Mouse (Mus musculus) lung, postnatal 25 days (tissue): Measurements from ENCODE around the gene Fyn.

ENCODE experiments used
- DNase-seq: peaks from one replicate; pipeline ENCODE4 v3.0.0; 2022; ENCODE audit warnings: low spot score

Fyn gene

DNA sequence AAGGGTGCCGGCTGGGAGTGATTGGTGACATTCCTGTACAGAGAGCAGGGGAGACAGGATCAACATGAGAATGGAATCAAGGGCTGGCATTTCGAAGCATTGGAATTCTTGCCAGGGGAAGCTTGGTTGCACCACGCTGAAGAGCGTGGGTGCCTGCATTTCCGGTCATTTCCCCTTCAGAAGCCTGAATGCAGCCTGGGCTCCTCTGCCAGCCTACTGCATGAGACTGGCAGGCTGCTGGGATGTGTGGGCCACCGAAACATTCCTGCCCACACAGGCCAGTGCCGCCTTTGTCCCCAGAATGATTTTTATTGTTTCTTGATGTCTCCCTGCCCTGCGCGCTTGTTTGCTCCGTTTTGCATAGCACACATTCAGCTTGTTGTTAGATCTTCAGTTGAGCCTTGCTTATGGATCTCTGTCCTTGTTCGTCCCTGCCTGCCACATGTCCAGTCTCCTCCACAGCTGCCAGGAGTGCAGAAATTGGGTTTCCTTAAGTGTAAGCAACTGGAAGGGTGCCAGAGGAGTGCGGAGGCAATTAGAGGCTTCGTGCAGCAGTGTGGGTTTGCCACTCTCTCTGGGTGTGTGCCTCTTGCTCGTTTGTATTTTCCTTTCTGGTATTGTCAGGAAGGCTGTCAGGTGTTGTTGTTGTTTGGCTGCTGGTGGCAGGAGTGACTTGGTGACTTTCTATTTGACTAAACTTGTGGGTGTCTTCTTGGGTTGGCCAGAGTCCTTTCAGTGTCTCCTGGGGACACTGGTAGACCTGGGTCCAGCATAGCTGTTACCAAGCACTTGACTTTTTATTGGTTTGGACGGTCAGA, 103.3 kb downstream of the Fyn start:
- no peak for DNase-seq

DNA sequence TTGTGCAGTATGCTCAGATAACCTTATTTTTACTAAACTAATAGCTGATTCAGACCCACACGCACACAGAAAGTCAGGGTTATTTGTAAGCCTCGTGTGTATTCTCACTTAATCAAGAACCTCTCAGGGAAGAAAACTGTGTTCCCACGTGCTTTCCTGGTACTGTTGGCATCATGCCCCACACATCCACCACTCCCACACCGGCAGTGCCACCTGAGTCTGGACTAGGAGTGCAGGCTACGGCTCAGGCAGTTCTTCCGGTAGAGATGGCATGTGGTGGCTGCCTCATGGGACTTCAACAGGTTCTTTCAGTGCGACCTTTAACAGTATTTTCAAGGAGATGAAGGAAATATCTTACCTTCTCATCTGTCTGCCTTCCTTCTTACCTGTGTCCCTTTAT, 104.3 kb downstream of the Fyn start:
- DNase-seq, result no peak

DNA sequence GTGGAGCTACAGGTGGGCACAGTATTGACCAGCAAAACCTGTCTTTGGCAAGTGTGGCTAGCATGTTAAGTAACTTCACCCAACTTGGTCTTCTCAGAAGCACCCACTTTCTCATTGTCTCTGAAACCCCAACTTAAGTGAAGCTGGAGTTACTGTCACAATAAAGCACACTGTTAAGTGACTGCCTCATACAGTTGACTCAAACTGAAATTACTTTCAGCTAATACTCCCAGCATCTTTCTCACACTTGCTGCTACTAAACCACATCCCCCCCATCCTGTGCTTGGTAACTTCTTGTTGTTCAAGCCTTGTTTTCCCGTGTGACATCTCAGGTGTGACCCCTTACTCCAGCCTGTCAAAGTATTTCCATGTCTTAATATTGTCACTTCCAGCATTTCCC, 110.7 kb downstream of the Fyn start:
- DNase-seq, result no peak

DNA sequence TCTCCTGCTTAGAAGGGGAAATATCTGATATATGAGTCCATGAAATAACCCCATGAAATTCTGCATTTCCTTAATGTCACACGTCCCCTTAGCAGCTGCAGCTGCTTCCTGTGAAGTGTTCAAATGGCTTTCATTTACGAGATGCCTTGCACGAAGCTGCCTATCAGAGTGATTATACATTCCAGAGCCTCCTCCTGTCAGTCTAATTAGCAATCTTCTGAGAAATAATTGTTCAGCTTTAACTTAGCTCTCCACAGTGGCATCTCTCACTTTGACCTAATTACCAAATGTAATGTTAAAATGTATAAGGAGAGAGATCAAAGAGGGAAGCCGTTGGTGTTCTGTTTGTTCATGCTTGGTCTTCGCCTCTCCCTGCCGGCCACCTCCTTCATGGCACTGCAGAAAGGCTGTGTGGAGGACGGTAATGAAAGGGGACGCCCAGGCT, 115.7 kb downstream of the Fyn start:
- DNase-seq, result no peak

DNA sequence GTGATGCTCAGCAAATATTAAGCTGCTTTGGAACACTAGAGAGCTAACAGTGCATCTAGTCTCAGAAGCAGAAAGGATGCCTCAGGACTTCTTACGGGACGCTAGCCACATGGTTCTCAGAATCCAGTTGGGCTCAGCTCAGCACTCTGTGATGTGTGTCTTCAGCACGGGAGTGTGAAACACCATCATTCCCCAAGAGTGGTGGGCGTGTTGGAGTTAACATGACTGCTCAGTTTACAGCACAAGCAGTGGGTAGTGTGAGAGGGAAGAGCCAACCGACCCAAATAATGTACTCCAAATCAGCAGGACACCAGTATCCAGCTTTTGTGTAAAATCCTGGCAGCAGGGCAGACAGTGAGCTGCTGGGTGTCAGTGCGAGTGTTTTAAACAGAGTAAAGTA, 116.2 kb downstream of the Fyn start:
- no peak for DNase-seq

DNA sequence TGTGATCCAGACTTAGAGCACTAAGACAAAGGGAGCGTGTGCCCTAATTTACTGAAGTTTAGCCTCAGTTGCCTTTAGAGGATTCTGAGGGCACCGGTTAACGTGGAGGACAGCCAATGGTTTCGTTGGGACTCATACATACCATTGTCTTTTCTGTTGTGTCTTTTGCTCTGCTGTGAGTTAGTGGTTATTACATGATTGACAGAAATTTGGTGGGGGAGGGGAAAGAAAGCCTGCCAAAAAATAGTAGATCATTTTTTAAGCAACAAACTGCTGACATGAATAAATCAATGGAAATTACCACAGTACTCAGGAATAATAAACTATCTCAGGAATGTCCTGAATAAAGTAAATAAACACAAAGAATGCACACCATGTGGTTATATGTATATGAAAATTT, 117.3 kb downstream of the Fyn start:
- no peak for DNase-seq

DNA sequence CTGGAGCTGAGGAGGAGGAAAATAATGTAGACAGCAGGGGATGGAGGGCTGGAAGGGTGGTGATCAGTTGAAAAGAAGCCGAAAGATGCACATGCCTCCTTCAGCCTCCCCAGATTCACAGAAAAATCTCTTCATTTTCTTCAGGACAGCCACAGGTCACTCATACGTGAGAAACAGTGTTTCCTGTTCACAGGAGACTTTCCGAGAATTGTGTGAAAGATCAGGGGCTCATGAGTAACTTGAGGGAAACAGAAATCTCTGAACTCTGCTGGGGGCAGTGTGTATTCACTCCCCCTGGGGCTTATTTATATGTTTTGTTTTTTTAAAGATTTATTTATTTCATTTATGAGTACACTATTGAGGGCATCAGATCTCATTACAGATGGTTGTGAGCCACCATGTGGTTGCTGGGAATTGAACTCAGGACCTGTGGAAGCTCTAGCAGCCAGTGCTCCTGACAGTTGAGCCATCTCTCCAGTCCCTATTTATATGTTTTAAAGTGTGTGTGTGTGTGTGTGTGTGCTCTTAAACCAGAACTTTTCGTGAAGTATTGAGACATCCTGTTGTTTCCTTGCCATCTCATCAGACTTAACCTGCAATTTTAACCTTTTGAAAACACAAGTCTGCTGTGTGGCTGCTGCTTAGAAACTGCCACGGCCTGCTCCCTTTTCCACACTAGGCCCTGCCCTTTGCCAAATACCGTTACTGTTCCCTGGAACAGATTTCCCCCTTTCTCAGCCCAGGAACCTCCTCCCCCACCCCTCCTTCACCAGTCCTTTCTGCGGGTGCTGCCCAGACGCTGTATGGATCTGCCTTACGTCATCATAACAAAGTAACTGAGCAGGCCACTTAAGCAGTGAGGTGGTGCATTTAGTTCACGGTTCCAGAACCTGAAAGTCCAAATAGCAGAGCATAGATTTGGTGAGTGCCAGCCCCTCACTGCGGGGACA, 118.1 kb downstream of the Fyn start:
- no peak for DNase-seq

DNA sequence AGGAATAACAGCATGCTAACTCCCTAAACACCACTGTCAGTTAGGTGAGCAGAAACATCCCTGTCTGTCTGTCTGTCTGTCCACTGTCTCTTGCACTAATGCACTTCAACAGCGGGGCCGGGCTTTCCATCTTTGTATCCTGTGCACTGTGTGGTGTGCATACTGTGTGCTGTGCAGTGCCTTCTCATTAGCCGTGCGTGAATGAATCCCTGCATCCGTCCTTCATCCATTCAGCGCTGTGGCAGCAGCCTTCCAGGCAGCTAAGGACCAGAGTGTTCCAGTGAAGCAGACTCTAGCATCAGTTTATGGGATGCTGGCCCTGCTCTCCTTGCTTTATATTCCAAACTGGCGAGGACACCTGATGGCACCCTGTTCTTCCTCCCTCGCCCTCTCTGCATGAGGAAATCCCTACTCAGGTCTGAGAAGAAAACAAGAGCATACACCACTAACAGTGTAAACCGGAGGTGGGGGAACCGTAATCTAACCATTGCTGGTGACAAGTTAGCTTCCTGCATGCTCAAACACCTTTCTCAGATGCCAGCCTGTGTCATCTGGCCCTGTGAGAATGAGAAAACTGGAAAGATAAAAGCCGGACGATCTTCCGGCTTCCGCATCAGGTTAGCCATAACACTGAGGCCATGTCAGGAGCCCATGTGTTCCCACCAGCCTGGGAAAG, 119.2 kb downstream of the Fyn start:
- DNase-seq, result no peak

DNA sequence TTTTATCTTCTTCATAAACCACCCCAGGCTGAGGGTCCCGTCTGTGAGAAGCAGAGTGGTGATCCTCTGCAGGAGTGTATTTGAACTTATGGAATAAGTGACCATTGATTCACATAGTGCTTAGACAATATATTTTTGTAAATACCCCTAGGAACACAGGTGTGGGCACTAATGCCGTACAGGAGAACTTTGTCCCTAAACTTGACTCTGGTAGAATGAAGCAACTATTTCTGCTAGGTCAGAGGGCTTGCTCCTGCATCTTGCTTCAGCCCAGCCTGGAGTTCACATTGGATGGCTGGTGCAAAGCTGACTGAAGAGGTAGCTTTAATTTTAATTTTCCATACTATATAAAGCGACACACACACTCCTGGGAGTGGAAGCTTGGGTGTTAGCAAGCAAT, 119.9 kb downstream of the Fyn start:
- no peak for DNase-seq

DNA sequence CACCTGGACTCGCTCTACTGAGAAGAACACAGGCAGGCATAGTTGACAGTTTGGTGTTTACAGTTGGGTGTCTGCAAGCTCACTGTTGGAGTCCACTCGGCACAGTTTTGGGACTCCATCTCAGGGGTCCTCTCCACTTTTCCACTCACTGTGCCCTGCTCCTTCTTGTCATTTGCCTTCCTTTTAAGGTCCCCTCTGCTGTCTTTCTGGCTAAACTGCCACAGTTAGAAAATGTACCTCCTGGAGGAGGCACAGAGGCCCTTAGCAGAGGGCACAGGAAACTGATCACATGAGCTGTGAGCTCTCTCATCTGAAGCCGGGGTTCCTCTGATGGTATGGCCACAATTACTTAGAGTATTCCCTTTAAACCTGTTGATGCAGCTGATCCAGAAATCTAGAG, 120.3 kb downstream of the Fyn start:
- DNase-seq, result no peak

DNA sequence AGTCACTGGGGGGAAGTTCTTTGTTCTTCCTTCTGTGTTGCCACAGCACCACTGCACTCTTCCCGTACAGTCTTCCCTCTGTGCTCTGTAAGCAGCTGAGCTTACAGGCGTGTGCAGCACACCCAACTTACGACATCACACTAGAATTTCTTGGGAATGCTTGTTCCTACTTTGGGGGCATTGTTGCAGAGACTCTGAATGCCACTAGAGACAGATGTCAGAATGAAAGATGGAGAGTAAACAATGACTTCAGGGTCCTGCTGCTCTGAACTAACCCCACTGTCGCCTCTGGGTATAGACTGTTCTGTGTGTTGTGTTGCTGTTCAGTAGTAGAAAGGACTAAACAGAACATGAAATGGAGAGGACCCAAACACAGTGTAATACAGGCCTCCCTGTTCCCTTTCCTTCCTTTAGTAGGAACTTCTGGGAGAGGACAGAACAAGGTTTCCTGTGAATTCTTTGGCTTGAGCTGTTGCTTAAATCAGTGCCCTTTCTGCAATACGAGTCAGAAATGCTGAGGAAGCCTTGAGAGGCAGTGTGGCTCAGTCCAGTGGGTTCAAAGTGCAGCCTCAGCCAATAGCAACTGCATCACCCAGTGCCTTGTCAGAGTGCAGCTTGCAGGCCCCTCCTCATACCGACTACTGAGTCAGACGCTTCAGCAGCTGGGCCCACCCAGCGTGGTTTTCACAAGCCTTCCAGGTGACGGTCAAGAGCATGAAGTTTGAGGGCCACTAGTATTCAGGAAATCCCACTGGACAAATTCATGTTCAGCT, 121.9 kb downstream of the Fyn start:
- no peak for DNase-seq

DNA sequence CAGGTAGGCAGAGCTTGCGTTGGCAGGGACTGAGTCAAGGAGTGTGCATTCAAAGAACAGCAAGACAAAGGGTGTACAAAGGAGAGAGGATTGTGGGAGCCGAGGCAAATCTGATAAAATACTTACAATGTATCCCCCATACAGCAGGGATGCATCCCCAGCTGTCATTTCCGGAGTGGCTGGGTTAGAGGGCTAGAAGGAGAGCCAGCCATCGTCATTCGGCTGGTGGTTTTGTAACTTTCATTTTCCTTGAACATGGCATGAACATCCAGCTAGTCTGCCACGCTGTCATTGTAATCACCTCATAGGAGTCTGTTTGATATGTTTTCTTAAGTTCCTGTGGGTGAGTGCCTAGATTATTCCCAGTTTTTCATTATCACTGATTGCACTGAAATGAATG, 123.5 kb downstream of the Fyn start:
- DNase-seq, result no peak

DNA sequence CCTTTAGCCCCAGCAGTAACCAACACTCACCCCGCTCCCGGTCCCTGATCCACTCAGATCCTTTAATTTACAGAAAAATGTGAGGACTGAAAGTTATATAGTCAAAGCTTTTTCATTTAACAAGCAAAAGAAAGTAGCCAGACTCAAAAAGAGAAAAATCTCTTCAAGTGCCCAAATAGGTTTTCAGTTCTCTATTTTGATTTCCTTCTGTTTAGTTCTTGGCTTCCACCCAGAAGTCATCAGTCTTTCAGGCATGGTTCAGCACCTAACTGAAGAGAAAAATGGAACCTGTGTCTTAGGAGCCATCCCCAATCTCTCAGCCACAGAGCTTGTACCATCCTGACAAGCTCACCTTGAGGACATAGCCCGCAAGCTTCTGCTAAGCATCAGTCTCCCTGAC, 124.4 kb downstream of the Fyn start:
- DNase-seq, result no peak

DNA sequence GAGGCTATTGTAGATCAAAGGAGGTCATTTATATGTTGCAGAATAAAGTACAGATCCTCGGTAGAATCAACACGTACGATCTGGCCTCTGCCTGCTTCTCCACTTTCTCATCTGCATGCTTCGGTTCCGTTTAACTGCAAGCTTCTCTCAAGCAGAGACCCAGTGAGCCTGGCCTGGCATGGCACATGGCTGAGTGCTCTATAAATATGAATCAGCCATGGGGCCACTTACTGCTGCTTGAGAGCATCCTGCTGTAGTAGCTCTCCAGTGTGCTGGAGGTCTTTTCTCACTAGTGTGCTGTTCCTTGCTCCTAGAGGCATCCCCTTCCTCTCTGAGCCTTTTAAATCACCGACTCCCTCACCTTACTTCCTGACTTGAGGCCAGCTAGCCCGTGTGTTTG, 130.0 kb downstream of the Fyn start:
- DNase-seq, result no peak

DNA sequence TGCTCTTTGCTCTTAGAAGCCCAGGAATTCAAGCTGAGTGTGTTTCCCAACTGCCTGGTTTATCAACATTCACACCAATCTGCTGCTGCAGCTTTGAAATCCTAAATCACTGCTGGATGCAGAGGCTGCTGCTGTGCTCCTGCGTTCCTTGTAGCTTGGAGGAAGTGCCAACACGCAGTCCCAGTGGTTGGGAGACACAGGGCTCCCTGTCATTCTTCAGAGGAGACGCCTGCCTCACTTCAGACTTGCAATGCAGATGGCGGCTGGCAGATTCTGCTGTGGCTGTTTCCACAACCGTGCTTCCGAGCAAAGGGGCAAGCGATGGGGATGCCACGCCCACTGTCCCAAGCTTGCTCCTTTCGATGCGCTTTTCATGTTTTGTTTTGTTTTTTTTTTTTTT, 132.9 kb downstream of the Fyn start:
- DNase-seq, result no peak

DNA sequence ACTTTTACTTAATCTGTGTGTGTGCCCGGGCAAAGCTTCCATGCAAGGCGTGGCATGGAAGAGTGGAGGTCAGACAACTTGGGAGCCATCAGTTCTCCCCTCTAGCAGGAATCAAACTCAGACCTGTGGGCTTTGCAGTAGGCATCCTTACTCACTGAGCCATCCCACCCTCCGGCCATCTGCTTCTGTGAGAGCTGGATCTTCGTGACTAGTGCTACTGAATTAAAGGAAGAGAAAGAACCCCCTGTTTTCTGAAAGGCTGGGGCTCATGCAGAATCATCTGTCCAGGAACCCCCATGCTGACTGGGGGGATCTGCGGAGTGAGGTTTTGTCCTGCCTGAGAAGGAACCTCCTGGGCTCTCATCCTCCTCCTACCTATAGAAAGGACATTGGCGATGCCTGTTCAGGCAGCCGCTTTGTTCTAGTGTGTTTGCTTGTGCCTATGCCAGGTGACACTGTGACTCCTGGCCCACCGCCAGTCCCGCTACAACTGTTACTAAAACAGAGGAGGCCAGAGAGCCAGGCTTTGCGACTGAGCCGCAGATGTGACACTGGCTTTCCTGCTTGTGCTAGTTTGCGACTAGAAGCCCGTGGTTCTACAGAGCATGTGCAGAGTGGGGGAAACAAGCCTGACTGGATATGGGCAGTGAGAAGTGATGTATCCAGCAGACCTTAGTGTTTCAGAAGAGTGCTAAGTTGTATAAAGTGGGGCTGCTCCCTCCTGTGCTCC, 133.5 kb downstream of the Fyn start:
- peak; percentile 66 for DNase-seq

DNA sequence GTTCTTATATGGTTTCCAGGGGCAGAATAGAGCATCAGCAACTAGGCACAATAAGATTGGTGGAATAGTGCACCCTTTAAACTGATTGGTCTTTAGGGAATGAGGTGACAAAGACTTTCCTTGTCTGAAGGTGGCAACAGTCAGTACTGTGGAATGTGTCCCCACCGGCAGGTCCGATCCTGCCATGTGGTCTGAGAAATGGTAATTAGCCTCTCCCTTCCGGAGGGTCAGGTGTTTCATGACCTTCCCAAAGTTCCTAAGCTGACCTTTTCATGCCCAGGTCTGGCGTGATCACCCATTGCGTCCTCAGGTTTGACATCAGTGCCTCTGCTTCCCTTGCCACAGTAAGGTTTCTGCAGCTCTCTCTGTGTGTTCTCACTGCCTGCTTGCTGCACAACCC, 134.7 kb downstream of the Fyn start:
- DNase-seq, result no peak

DNA sequence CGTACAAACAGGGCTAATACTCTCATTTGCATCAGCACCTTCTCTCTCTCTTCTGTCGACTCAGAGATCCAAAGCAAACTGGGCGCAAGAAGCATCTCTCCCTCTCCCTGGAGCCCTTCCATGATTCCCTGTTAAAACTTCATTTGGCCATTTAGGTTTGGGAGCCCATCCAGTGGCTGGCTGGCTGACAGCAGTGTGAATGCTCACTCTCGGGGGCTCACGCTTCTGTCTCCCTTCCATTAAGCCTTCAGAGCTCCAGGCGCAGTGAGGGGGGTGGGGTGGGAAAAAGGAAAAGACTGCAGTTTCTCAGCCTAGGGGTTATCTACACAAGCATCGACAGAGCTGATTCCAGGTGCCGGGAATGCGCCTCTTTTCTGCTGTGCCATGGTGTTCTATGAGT, 136.4 kb downstream of the Fyn start:
- DNase-seq, result no peak

DNA sequence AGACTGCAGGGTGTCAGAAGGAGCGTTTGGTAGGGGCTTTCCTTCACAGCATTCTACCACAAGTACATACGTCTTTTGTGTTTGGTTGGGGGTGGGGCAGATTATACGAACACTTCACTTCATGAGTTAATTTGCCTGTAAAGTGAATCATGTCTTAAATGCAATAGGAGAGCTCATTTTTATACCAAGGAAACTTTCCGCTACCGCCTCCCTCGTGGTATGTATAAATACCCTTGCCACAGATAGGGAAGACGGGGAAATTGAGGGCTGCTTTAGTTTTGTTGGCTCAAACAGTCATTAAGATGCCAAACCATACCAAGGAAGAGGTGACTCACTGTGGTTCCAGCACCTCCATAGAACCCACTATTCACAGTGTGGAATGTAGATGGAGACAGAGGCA, 137.0 kb downstream of the Fyn start:
- no peak for DNase-seq

DNA sequence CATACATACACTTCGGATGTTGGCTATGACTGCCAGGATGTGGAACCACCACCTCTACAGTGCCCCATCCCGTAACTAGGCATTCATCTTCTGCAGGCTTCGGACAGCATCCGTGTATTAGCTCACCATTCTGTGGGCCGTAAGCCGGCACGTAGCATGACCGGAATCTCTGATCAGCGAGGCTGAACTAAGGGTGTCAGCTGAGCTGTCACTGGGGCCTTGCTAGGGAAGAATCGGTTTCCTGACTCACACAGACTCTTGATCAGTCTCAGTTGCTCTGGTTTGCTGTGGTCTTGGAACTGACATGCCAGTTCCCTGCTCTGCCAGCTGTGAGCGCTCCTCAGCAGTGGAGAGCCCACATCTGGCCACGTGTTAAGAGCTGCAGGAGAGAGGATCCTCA, 137.7 kb downstream of the Fyn start:
- no peak for DNase-seq

DNA sequence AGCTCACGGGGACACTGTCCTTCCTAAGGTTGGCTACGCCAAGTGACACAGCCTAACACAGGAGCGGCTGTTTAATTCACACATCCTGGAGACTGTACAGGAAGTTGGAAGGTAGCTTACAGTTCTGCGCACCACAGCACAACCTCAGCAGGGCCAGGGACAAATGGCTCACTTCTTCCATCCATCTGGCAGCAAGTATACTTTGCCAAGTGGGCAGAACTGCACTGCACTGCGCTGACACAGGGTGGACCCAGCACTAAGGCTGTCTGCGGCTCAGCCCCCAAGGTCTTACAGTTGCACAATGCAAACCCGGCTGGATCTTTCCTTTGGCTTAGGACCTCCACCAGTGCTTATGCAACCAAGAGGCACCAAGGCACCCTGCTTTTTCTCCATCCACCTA, 138.2 kb downstream of the Fyn start:
- peak; percentile 50 for DNase-seq
